Mouse (Mus musculus): ENCODE results near the gene Unc119b. TPM values are rescaled to one million over a fixed set of nuclear protein-coding genes. Genes with fewer than 3 reads are reported as not detected.

Unc119b gene
- 24.8 and 26.2 TPM in 2 replicates for polyA plus RNA-seq (2012; rRNA removed)

DNA sequence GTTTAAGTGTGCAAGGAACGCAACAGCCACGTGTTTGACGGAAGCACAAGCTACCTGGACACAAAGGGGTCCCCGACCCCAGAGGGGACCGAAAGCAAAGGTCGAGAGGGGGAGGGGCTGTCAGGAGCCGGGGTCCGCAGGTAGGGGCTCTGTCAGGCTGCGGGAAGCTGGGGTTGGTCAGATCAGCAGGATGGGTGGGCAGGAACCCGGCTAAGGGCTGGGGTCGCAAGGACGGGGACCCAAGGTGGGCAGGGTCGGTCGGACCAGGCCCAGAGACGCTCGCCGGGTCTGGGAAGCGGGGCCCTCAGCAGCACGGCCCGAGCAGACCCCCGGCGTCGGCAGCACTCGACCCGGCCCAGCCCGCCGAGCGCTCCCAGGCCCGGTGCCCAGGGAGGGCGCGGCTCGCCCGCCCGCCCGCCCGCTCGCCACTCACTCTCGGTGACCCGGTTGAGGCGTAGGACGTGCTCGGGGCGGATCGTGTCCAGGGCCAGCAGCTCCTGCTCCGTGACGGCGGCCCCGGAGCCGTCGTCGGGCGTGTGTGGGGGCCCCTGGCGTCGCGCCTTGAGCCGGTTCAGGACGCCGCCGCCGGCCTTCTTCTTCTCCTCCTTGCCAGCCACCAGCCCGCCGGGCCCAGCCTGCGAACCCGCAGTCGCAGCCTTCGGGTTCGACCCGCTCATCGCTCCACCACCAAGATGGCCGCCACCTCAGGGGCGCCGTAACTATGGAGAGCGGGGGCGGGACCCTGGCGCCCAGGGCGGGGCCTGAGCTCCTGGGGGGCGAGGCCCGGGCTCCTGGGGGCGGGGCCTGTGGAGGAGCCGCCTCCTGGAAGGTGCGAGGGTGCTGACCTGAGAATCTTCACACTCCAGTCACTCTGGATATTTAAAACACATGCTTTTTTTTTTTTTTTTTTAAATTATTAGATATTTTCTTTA lies at the start of gene Unc119b:
Gene Unc119b, minus strand, starts transcription at position 742 of the 932 bp plus-strand sequence.
- H3K27ac ChIP-seq (ENCODE audit: insufficient read depth, low read length) = peak within 1 kb of the TSS; percentile 94
- TF ChIP-seq POLR2A (IDR thresholded peaks at IDR 0.05; ENCODE audit: extremely low read depth, insufficient read depth, low read length) (0 out of 2 replicates have a peak, but pooled peaks have one; percentile 35), CTCF (IDR thresholded peaks at IDR 0.05; ENCODE audit: extremely low read depth, insufficient read depth, low read length) (no peak)
- peaks cover 8% of the 10 kb centered on the region for H3K4me1 ChIP-seq (ENCODE audit: control insufficient read depth, insufficient read depth, low read length)
- peak within 1 kb of the TSS; percentile 83 for H3K4me3 ChIP-seq (ENCODE audit: insufficient read depth, low read length)

DNA sequence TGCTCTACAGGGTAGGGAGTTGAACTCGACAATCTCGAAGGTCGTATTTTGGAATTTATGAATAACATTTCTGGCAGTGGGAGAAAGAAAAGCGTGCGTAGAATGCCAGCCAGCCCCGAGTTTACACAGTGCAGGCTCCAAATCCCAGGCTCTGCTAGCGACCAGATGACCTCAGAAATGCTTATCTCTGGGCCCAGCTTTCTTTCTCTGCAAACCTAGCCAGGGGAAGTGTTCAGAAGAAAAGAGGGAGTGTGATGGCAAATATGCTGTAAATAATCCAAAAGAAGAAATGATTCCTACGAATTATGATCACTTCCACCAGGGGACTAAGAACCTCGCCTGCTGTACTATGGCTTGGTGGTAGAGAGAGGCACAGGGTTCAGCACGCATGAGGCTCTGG lies 48.7 kb upstream of the Unc119b start:
- TF ChIP-seq CTCF (IDR thresholded peaks at IDR 0.05; ENCODE audit: extremely low read depth, insufficient read depth, low read length) (no peak), POLR2A (IDR thresholded peaks at IDR 0.05; ENCODE audit: extremely low read depth, insufficient read depth, low read length) (no peak)
- Histone ChIP-seq H3K4me3 (ENCODE audit: insufficient read depth, low read length) (no peak overlapping the region), H3K27ac (ENCODE audit: insufficient read depth, low read length) (no peak overlapping the region), H3K4me1 (ENCODE audit: control insufficient read depth, insufficient read depth, low read length) (peaks cover 6% of the 10 kb centered on the region)

DNA sequence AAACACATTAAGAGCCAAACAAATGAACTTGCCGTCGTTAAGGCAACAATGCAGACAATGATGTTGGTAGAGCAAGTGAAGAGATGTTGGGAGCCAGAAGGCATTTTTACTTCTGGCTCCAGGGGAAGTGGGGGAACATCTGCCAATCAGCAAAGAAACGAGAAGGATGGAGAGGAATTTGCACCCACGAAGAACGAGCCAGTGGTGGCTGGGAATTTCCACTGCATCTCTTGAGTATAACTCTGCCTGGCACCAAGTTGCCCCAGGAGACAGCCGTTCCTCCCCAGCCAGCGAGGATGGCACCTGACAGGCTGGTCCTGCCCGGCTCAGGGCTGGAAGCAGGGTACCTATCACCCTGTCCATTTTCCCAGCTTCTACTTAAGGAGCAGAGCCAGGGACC lies 48.1 kb upstream of the Unc119b start:
- TF ChIP-seq POLR2A (IDR thresholded peaks at IDR 0.05; ENCODE audit: extremely low read depth, insufficient read depth, low read length) (no peak), CTCF (IDR thresholded peaks at IDR 0.05; ENCODE audit: extremely low read depth, insufficient read depth, low read length) (no peak)
- Histone ChIP-seq H3K4me1 (ENCODE audit: control insufficient read depth, insufficient read depth, low read length) (peaks cover 6% of the 10 kb centered on the region), H3K4me3 (ENCODE audit: insufficient read depth, low read length) (no peak overlapping the region), H3K27ac (ENCODE audit: insufficient read depth, low read length) (0 out of 2 replicates have a peak overlapping the region, but pooled peaks have one; percentile 8)

DNA sequence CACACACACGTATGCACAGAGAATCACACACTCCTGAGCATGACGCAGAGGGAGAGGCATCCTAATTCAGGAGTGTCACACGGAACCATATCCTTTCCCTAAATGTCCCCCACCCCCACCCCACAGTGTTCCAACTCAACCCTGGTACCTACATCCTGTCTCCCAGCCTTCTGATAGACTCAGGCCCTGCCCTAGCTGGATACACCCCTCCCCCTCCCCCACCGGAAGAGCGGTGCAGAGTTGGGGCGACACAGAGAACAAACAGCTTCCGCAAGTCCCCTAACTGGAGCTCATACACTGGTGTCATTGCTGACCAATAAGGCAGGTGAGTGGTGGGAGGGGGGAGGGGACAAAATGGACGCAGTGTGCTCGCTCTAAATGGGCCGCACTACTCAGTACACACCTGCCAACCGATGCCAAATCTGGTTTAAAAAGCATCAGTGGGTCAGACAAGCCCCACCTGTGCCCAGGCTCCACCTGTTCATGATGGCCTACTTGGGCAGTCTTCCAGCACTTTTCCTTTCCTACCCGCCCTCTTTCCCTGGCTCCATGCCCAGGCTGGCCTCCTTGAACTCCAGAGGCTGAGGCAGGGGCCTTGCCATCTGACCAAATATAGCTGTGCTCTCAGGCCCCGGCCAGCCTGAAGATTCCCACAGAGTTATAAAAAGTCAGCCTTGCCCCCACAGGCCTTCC lies 46.6 kb upstream of the Unc119b start:
- H3K4me3 ChIP-seq (ENCODE audit: insufficient read depth, low read length) = no peak overlapping the region
- H3K4me1 ChIP-seq (ENCODE audit: control insufficient read depth, insufficient read depth, low read length) = peaks cover 3% of the 10 kb centered on the region
- TF ChIP-seq CTCF (IDR thresholded peaks at IDR 0.05; ENCODE audit: extremely low read depth, insufficient read depth, low read length) = no peak
- TF ChIP-seq POLR2A (IDR thresholded peaks at IDR 0.05; ENCODE audit: extremely low read depth, insufficient read depth, low read length) = no peak
- no peak overlapping the region for H3K27ac ChIP-seq (ENCODE audit: insufficient read depth, low read length)

DNA sequence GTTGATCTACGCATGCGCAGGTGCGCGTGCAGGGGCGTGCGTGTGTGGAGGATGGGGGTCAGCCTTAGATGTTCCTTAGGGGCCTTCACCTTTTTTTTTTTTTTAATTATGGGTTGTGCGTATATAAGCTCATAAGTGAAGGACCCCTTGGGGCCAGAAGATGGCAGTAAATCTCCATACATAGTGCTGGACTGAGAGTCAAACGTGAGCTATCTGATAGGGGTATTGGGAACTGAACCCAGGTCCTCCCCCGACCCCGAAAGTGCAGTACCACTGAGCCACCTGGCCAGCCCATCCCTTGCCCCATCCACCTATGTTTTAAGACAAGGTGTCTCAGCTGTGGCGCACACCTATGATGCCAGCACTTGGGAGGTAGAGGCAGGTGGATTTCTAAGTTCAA lies 44.8 kb upstream of the Unc119b start:
- peaks cover 3% of the 10 kb centered on the region; the same call in 1 of the 2 replicates for H3K4me1 ChIP-seq (ENCODE audit: control insufficient read depth, insufficient read depth, low read length)

DNA sequence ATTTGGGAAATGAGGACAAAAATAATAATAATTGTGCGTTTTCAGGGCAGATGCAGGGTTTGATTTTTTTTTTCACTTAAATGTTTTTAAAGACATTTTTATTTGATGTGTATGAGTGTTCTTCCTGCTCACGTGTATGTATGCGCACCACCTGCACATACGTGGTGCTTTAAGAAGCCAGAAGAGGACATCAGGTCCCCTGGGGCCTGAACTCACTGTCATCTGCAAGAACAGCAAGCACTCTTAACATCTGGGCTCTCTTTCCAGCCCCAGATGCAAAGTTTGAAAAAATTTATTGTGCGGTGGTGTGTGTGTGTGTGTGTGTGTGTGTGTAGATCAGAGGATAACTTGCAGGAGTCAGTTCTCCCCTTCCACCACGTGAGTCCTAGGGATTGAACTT lies 43.1 kb upstream of the Unc119b start:
- Histone ChIP-seq H3K27ac (ENCODE audit: insufficient read depth, low read length) (no peak overlapping the region), H3K4me1 (ENCODE audit: control insufficient read depth, insufficient read depth, low read length) (peaks cover 3% of the 10 kb centered on the region; the same call in 1 of the 2 replicates), H3K4me3 (ENCODE audit: insufficient read depth, low read length) (no peak overlapping the region)
- TF ChIP-seq POLR2A (IDR thresholded peaks at IDR 0.05; ENCODE audit: extremely low read depth, insufficient read depth, low read length) (no peak), CTCF (IDR thresholded peaks at IDR 0.05; ENCODE audit: extremely low read depth, insufficient read depth, low read length) (no peak)

More for the DNA sequence above, 44.8 kb upstream of the Unc119b start:
- TF ChIP-seq POLR2A (IDR thresholded peaks at IDR 0.05; ENCODE audit: extremely low read depth, insufficient read depth, low read length) = no peak
- TF ChIP-seq CTCF (IDR thresholded peaks at IDR 0.05; ENCODE audit: extremely low read depth, insufficient read depth, low read length) = no peak
- Histone ChIP-seq H3K4me3 (ENCODE audit: insufficient read depth, low read length) (no peak overlapping the region), H3K27ac (ENCODE audit: insufficient read depth, low read length) (no peak overlapping the region)

DNA sequence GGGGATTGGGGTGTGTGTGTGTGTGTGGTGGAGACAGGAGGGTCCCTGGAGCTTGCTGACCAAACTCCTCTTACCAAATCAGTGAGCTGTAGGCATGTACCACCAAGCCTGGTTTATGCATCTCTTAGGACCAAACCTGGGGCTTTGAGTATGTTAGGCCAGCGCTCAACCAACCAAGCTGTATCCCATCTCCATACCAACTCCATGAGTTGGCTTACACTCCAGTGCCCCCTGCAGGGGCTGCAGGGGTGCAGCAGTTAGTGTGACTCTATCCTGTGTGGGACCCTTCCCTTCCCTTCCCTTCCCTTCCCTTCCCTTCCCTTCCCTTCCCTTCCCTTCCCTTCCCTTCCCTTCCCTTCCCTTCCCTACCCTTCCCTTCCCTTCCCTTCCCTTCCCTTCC lies 39.8 kb upstream of the Unc119b start:
- H3K4me3 ChIP-seq (ENCODE audit: insufficient read depth, low read length) = no peak overlapping the region
- 0 out of 2 replicates have a peak, but pooled peaks have one; percentile 4 for TF ChIP-seq CTCF (IDR thresholded peaks at IDR 0.05; ENCODE audit: extremely low read depth, insufficient read depth, low read length)
- TF ChIP-seq POLR2A (IDR thresholded peaks at IDR 0.05; ENCODE audit: extremely low read depth, insufficient read depth, low read length) = no peak
- no peak overlapping the region for H3K27ac ChIP-seq (ENCODE audit: insufficient read depth, low read length)
- H3K4me1 ChIP-seq (ENCODE audit: control insufficient read depth, insufficient read depth, low read length) = no peaks in the 10 kb centered on the region; the same call in 1 of the 2 replicates

DNA sequence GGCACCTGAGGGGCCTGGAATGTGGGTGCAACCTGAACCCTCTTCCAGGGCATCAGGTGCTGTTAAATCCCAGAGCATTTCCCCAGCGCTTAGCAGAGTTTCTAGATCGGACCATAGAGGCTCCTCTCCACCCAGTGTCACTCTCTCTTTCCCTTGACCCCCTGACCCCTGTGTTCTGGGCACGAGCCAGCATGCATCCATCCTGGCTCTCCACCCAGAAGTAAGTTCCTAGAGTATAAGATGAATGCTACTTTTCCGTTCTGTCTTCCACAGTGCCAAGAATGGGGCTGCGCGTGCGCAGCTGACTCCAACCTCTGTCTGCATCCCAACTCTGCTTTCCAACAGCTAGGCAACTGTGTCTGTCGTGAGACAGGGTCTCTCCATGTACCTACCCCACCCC lies 35.4 kb upstream of the Unc119b start:
- Histone ChIP-seq H3K4me1 (ENCODE audit: control insufficient read depth, insufficient read depth, low read length) (no peaks in the 10 kb centered on the region), H3K4me3 (ENCODE audit: insufficient read depth, low read length) (no peak overlapping the region), H3K27ac (ENCODE audit: insufficient read depth, low read length) (no peak overlapping the region)
- TF ChIP-seq CTCF (IDR thresholded peaks at IDR 0.05; ENCODE audit: extremely low read depth, insufficient read depth, low read length) (no peak), POLR2A (IDR thresholded peaks at IDR 0.05; ENCODE audit: extremely low read depth, insufficient read depth, low read length) (no peak)

DNA sequence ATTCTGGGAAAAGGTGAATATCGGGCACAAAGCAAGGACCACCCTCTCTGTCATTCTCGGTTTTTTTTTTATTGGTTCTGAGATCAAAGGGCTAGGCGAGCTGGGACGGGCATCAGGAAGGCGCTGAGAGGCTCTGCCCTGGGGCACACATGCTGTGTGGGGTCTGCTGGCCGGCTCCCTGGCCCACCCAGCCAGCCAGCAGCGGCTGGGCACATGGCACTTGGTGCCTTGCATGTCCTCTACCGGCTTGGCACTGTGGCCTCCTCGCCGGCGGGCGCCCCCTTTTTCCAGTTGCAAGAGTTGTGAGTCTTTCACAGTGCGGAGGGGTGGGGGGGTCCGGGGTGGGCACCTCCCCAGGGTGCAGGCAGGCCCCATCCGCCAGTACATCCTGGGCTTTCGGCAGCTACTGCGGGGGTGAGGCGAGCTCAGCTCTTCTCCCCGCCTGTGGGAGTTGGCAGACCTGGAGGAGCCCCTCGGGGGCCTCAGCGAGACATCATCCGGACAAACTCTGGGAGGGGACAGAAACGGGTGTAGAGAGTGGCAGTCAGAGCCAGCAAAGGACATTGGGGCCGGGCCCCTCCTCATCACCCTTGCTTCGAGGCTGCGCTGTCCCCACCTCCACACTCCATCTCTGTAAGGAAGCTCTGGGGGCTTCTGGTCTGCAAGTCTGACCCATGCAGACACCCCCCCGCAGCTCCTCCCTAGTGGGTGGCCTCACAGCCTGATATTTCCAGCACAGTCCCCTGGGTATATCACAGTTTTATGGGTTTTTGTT lies 34.1 kb upstream of the Unc119b start:
- Histone ChIP-seq H3K27ac (ENCODE audit: insufficient read depth, low read length) (no peak overlapping the region), H3K4me3 (ENCODE audit: insufficient read depth, low read length) (no peak overlapping the region), H3K4me1 (ENCODE audit: control insufficient read depth, insufficient read depth, low read length) (no peaks in the 10 kb centered on the region)
- TF ChIP-seq CTCF (IDR thresholded peaks at IDR 0.05; ENCODE audit: extremely low read depth, insufficient read depth, low read length) (no peak), POLR2A (IDR thresholded peaks at IDR 0.05; ENCODE audit: extremely low read depth, insufficient read depth, low read length) (no peak)
